Mouse (Mus musculus) CH12.LX (cell line): ENCODE measurements around the gene Zbtb42. TPM values are rescaled to one million over a fixed set of nuclear protein-coding genes. Genes with fewer than 3 reads are reported as not detected.

Experiments
- DNase-seq: peaks from one replicate; pipeline ENCODE4 v3.0.0-alpha.2; 2013; ENCODE audit errors: extremely low read depth
- H3K27ac ChIP-seq: 2 replicates; pipeline ENCODE4 v1.5.1; 2012; ENCODE audit warnings: low read depth, mild to moderate bottlenecking, control low read depth, moderate library complexity; ENCODE audit not compliant: insufficient read depth
- H3K27me3 ChIP-seq: replicated peaks from 2 replicates; pipeline ENCODE3; 2012; ENCODE audit warnings: inconsistent platforms
- H3K36me3 ChIP-seq, 2 experiments: replicated peaks in 1 of 2; 2 replicates each; pipeline versions ENCODE3 to v1.6.1; 2012; ENCODE audit warnings: inconsistent platforms in 1 of 2, low read length in 1 of 2, mild to moderate bottlenecking in 1 of 2, mixed read lengths in 1 of 2, moderate library complexity in 1 of 2; ENCODE audit not compliant: control insufficient read depth in 1 of 2, insufficient read depth in 1 of 2
- H3K4me1 ChIP-seq, 2 experiments: 2 replicates each; pipeline ENCODE4 v1.6.1; 2012; ENCODE audit warnings: inconsistent platforms in 1 of 2, moderate library complexity in 1 of 2; ENCODE audit not compliant: insufficient read depth in 2 of 2, control insufficient read depth in 1 of 2
- H3K4me2 ChIP-seq: 2 replicates; pipeline ENCODE4 v1.6.1; 2012; ENCODE audit warnings: low read depth, mild to moderate bottlenecking, control low read depth; ENCODE audit not compliant: poor library complexity, insufficient read depth, severe bottlenecking
- H3K4me3 ChIP-seq, 3 experiments: fragments of 150-350 bp in 1 of 3; sonication (generic) in 1 of 3; replicated peaks in 1 of 3; 2 replicates each; pipeline versions ENCODE3 to v1.5.1; 2011 to 2012; ENCODE audit warnings: low read depth in 2 of 3, low read length in 2 of 3, mild to moderate bottlenecking in 2 of 3, moderate library complexity in 2 of 3, control low read depth in 1 of 3, improper control_type of control experiment in 1 of 3, inconsistent platforms in 1 of 3, mixed read lengths in 1 of 3; ENCODE audit not compliant: poor library complexity in 1 of 3
- H3K79me2 ChIP-seq: replicated peaks from 2 replicates; pipeline ENCODE4 v1.6.1; 2012; ENCODE audit warnings: mild to moderate bottlenecking, moderate library complexity; ENCODE audit not compliant: control insufficient read depth, poor library complexity, insufficient read depth, severe bottlenecking; ENCODE audit errors: extremely low read depth
- H3K9ac ChIP-seq: 2 replicates; pipeline ENCODE4 v1.6.1; 2012; ENCODE audit warnings: low read depth, mild to moderate bottlenecking, control low read depth, moderate library complexity; ENCODE audit not compliant: insufficient read depth
- H3K9me3 ChIP-seq: replicated peaks from 2 replicates; pipeline ENCODE3; 2012; ENCODE audit warnings: low read length, inconsistent platforms, mixed read lengths
- BHLHE40 ChIP-seq: IDR thresholded peaks from 2 replicates; pipeline ENCODE4 v1.6.1; 2011; ENCODE audit warnings: mild to moderate bottlenecking, low read depth, low read length, improper control_type of control experiment
- CHD1 ChIP-seq: IDR thresholded peaks from 2 replicates; pipeline ENCODE4 v1.6.1; 2012; ENCODE audit warnings: low read depth, low read length, improper control_type of control experiment, inconsistent platforms
- E2F4 ChIP-seq: IDR thresholded peaks from 2 replicates; pipeline ENCODE4 v1.6.1; 2011; ENCODE audit warnings: low read depth, low read length, improper control_type of control experiment; ENCODE audit not compliant: insufficient replicate concordance
- ELF1 ChIP-seq: IDR thresholded peaks from 2 replicates; pipeline ENCODE4 v1.6.1; 2014; ENCODE audit warnings: low read depth, mild to moderate bottlenecking, inconsistent platforms, low read length, improper control_type of control experiment
- EP300 ChIP-seq: IDR thresholded peaks from 2 replicates; pipeline ENCODE4 v1.6.1; 2011; ENCODE audit warnings: low read length, improper control_type of control experiment
- ETS1 ChIP-seq: conservative IDR thresholded peaks from 2 replicates; pipeline ENCODE4 v1.6.1; 2012; ENCODE audit warnings: low read depth, mild to moderate bottlenecking, inconsistent platforms, low read length, improper control_type of control experiment, moderate library complexity
- GABPA ChIP-seq: IDR thresholded peaks from 2 replicates; pipeline ENCODE4 v1.6.1; 2012; ENCODE audit warnings: low read depth, low read length, improper control_type of control experiment, inconsistent platforms; ENCODE audit not compliant: insufficient replicate concordance
- HCFC1 ChIP-seq: IDR thresholded peaks from 2 replicates; pipeline ENCODE4 v1.6.1; 2012; ENCODE audit warnings: low read depth, mild to moderate bottlenecking, inconsistent platforms, low read length, improper control_type of control experiment
- MAX ChIP-seq: IDR thresholded peaks from 2 replicates; pipeline ENCODE4 v1.6.1; 2011; ENCODE audit warnings: low read length, improper control_type of control experiment
- MAZ ChIP-seq: IDR thresholded peaks from 2 replicates; pipeline ENCODE4 v1.6.1; 2012; ENCODE audit warnings: low read depth, mild to moderate bottlenecking, inconsistent platforms, low read length, improper control_type of control experiment, moderate library complexity
- MXI1 ChIP-seq: IDR thresholded peaks from 2 replicates; pipeline ENCODE4 v1.6.1; 2011; ENCODE audit warnings: mild to moderate bottlenecking, low read depth, low read length, improper control_type of control experiment
- MYC ChIP-seq: IDR thresholded peaks from 2 replicates; pipeline ENCODE4 v1.6.1; 2011; ENCODE audit warnings: low read depth, mild to moderate bottlenecking, improper control_type of control experiment, low read length
- NELFE ChIP-seq: IDR thresholded peaks from 2 replicates; pipeline ENCODE4 v1.6.1; 2011; ENCODE audit warnings: low read depth, low read length, improper control_type of control experiment
- POLR2A ChIP-seq: IDR thresholded peaks from 2 replicates; pipeline ENCODE4 v1.6.1; 2011; ENCODE audit warnings: low read depth, mild to moderate bottlenecking, improper control_type of control experiment, low read length
- RCOR1 ChIP-seq: conservative IDR thresholded peaks from 2 replicates; pipeline ENCODE4 v1.6.1; 2012; ENCODE audit warnings: low read depth, mild to moderate bottlenecking, inconsistent platforms, low read length, improper control_type of control experiment
- TBP ChIP-seq: conservative IDR thresholded peaks from 2 replicates; pipeline ENCODE4 v1.6.1; 2011; ENCODE audit warnings: low read depth, low read length, improper control_type of control experiment
- TCF12 ChIP-seq: IDR thresholded peaks from 2 replicates; pipeline ENCODE4 v1.6.1; 2014; ENCODE audit warnings: low read depth, mild to moderate bottlenecking, inconsistent platforms, low read length, improper control_type of control experiment
- UBTF ChIP-seq: IDR thresholded peaks from 2 replicates; pipeline ENCODE4 v1.6.1; 2012; ENCODE audit warnings: low read depth, mild to moderate bottlenecking, inconsistent platforms, low read length, improper control_type of control experiment, moderate library complexity
- USF2 ChIP-seq: conservative IDR thresholded peaks from 2 replicates; pipeline ENCODE4 v1.6.1; 2011; ENCODE audit warnings: low read depth, low read length, improper control_type of control experiment
- ZKSCAN1 ChIP-seq: IDR thresholded peaks from 2 replicates; pipeline ENCODE4 v1.6.1; 2012; ENCODE audit warnings: low read depth, inconsistent platforms, low read length, improper control_type of control experiment, borderline replicate concordance
- ZMIZ1 ChIP-seq: IDR thresholded peaks from 2 replicates; pipeline ENCODE4 v1.6.1; 2012; ENCODE audit warnings: low read depth, mild to moderate bottlenecking, inconsistent platforms, low read length, improper control_type of control experiment
- dilution Hi-C: fragments of 300-500 bp; cut with MboI; formaldehyde crosslinking; loops from 2 replicates; pipeline ENCODE4 v1.14.3; 2020; ENCODE audit warnings: low sequenced_read_pairs; ENCODE audit not compliant: extremely low pct_unique_long_range_greater_than_20kb, extremely low pct_ligation_motif_present
- in situ Hi-C: fragments of 300-500 bp; cut with MboI; formaldehyde crosslinking; loops from 3 replicates; pipeline ENCODE4 v1.14.3; 2019; ENCODE audit warnings: low sequenced_read_pairs, low pct_ligation_motif_present, low pct_unique_long_range_greater_than_20kb, mixed read lengths
- polyA plus RNA-seq: library from polyadenylated mRNA; unstranded; fragments of >175 nt; gene quantifications from 2 replicates; pipeline ENCODE4 v1.2.1, GENCODE M21; 2012; ENCODE audit warnings: low read depth; ENCODE audit not compliant: insufficient read length
- total RNA-seq, 2 experiments: library from RNA; depleted of rRNA; stranded (reverse); fragments of 300-350 nt in 1 of 2; fragments of >200 nt in 1 of 2; gene quantifications; 2 replicates each; pipeline ENCODE4 v1.2.3; 2012 to 2014

The Zbtb42 gene
- total and polyA plus RNA-seq, 3 experiments, result 0.11 to 0.30 TPM; not detected in 1

GRCm38 (mm10) chr12:112644855-112645506 lies 33.6 kb upstream of the Zbtb42 start:
- H3K27ac ChIP-seq, result peak overlapping the region; percentile 29
- peaks cover 4 to 23% of the 10 kb centered on the region in 2 experiments; a peak in 3 of 4 replicates for H3K4me1 ChIP-seq
- no peaks in the 10 kb centered on the region for H3K9me3 ChIP-seq
- no peak for DNase-seq
- in situ Hi-C loops (no loop called here), dilution Hi-C loops (no loop called here)
- no peaks in the 10 kb centered on the region for H3K27me3 ChIP-seq
- H3K36me3 ChIP-seq, result peaks cover 24 to 49% of the 10 kb centered on the region in 2 experiments
- peaks cover 15% of the 10 kb centered on the region for H3K79me2 ChIP-seq
- TF ChIP-seq MXI1 (peak; percentile 91), NELFE (peak; percentile 90), ELF1 (peak; percentile 39), ETS1 (no peak), TCF12 (0 out of 2 replicates have a peak, but pooled peaks have one; percentile 52), MAX (0 out of 2 replicates have a peak, but pooled peaks have one; percentile 6), ZMIZ1 (peak; percentile 76; the same call in 1 of the 2 replicates), POLR2A (peak; percentile 85), TBP (0 out of 2 replicates have a peak, but pooled peaks have one; percentile 17), MAZ (no peak), EP300 (peak; percentile 20; the same call in 1 of the 2 replicates)
- H3K4me2 ChIP-seq, result peak overlapping the region; percentile 95
- peak overlapping the region; percentile 97 for H3K9ac ChIP-seq
- H3K4me3 ChIP-seq, result peak overlapping the region; percentile 79 to 100 (median 97)

GRCm38 (mm10) chr12:112646139-112646538 lies 32.5 kb upstream of the Zbtb42 start:
- no peak for DNase-seq
- Histone ChIP-seq H3K4me1 (peaks cover 4 to 23% of the 10 kb centered on the region in 2 experiments; a peak in 3 of 4 replicates), H3K9ac (peak overlapping the region; percentile 97; the same call in 1 of the 2 replicates), H3K4me2 (peak overlapping the region; percentile 95), H3K27me3 (no peaks in the 10 kb centered on the region), H3K9me3 (no peaks in the 10 kb centered on the region), H3K79me2 (peaks cover 15% of the 10 kb centered on the region), H3K27ac (no peak overlapping the region), H3K36me3 (peaks cover 35 to 54% of the 10 kb centered on the region in 2 experiments), H3K4me3 (peak overlapping the region in 2 of 3 experiments; percentile 79 to 100)
- dilution Hi-C loops (no loop called here), in situ Hi-C loops (no loop called here)
- TF ChIP-seq BHLHE40, result no peak
- TF ChIP-seq E2F4, result no peak
- TF ChIP-seq USF2, result no peak
- no peak for TF ChIP-seq ZKSCAN1
- no peak for TF ChIP-seq MYC
- TF ChIP-seq UBTF, result no peak
- no peak for TF ChIP-seq HCFC1
- TF ChIP-seq GABPA, result no peak
- TF ChIP-seq RCOR1, result no peak
- TF ChIP-seq CHD1, result no peak
